ENCODE assay signal across 15 mouse cellular contexts in genomic region chr15:80191585-80192245, GRCm38 (mm10). TPM values are rescaled to one million over a fixed set of nuclear protein-coding genes. Genes with fewer than 3 reads are reported as not detected.
A peak's percentile ranks its signal among the peaks of the same experiment; 100 is the strongest.
DNase-seq lines count a peak whose midpoint lies in the region; ATAC-seq and TF ChIP-seq lines count a peak whose summit lies in the region.
"Had no signal": no experiment of that assay in that cellular context is flagged by ENCODE, and none has a peak within 500 bp of the region (broad histone marks: within the 10 kb centered on the region; RNA-seq: fewer than 3 reads in every experiment).

No protein-coding gene starts in this region.

- intact Hi-C loops in left cerebral cortex, adult 2 months (cut with DNase I), result no loop called here
- intact Hi-C loops in heart, postnatal 36 days (cut with DNase I), result loop anchor here (1.0 kb wide), 1 partner anchor 40 kb away; no protein-coding TSS in a partner anchor

- TF ChIP-seq CTCF in left cerebral cortex, adult 2 months (IDR thresholded peaks at IDR 0.05), result no peak

- no peak for ATAC-seq in liver, embryonic 11.5 days (replicated peaks; ENCODE audit: low FRiP score)
- ATAC-seq in kidney, embryonic 15.5 days (replicated peaks; ENCODE audit: low FRiP score), result peak; percentile 71
- peak; percentile 47; the same call in 1 of the 2 replicates for ATAC-seq in stomach, embryonic 15.5 days (ENCODE audit: insufficient read depth, low FRiP score, low read depth)

- DNase-seq in liver, embryonic 11.5 days (ENCODE audit: low spot score), result no peak
- no peak for DNase-seq in liver
- DNase-seq in ZHBTc4 (ENCODE audit: low read depth, low spot score), result peak; percentile 87
- DNase-seq in midbrain, embryonic 10.5 days (ENCODE audit: low spot score), result no peak
- DNase-seq in left cerebral cortex, adult 2 months (ENCODE audit: extremely low spot score in 1 of 2, low spot score in 2 of 2), result no peak
- no peak for DNase-seq in heart, postnatal 36 days
- DNase-seq: adrenal gland, adult 2 months; cerebellum, adult 9-10 months; heart, adult 11 months; right cerebral cortex, postnatal 14 days had no signal

- H3K4me2 ChIP-seq in liver, embryonic 11.5 days, result peak overlapping the region; percentile 4; the same call in 1 of the 2 replicates
- H3K4me2 ChIP-seq in kidney, embryonic 15.5 days, result no peak overlapping the region
- no peak overlapping the region for H3K4me2 ChIP-seq in stomach, embryonic 15.5 days

- no peak overlapping the region for H3K4me3 ChIP-seq in liver, embryonic 11.5 days (ENCODE audit: low read depth, low read length)
- no peak overlapping the region for H3K4me3 ChIP-seq in kidney, embryonic 15.5 days (replicated peaks)
- no peak overlapping the region for H3K4me3 ChIP-seq in stomach, embryonic 15.5 days (replicated peaks)
- H3K4me3 ChIP-seq in midbrain, embryonic 10.5 days, result no peak overlapping the region
- H3K4me3 ChIP-seq in left cerebral cortex, adult 2 months, result no peak overlapping the region

- no peaks in the 10 kb centered on the region; the same call in none of the 2 replicates for H3K27me3 ChIP-seq in liver, embryonic 11.5 days (replicated peaks; ENCODE audit: control insufficient read depth, insufficient read depth, low read length)
- H3K27me3 ChIP-seq in kidney, embryonic 15.5 days, result no peaks in the 10 kb centered on the region
- no peaks in the 10 kb centered on the region for H3K27me3 ChIP-seq in stomach, embryonic 15.5 days (replicated peaks)
- no peaks in the 10 kb centered on the region for H3K27me3 ChIP-seq in midbrain, embryonic 10.5 days (ENCODE audit: low read depth, poor library complexity, severe bottlenecking)

- peak overlapping the region; percentile 32; the same call in 1 of the 2 replicates for H3K27ac ChIP-seq in liver, embryonic 11.5 days (ENCODE audit: low read depth, low read length)
- peak overlapping the region; percentile 48 for H3K27ac ChIP-seq in kidney, embryonic 15.5 days
- peak overlapping the region; percentile 28; the same call in 1 of the 2 replicates for H3K27ac ChIP-seq in stomach, embryonic 15.5 days
- H3K27ac ChIP-seq in midbrain, embryonic 10.5 days (replicated peaks), result no peak overlapping the region
- H3K27ac ChIP-seq in left cerebral cortex, adult 2 months, result no peak overlapping the region
- H3K27ac ChIP-seq: macrophage had no signal

- H3K9ac ChIP-seq in liver, embryonic 11.5 days (ENCODE audit: low read depth, low read length), result no peak overlapping the region
- H3K9ac ChIP-seq in kidney, embryonic 15.5 days, result no peak overlapping the region
- H3K9ac ChIP-seq in stomach, embryonic 15.5 days, result no peak overlapping the region

- no peaks in the 10 kb centered on the region for H3K36me3 ChIP-seq in liver, embryonic 11.5 days (ENCODE audit: control insufficient read depth, insufficient read depth, low read length)
- H3K36me3 ChIP-seq in kidney, embryonic 15.5 days, result no peaks in the 10 kb centered on the region
- no peaks in the 10 kb centered on the region for H3K36me3 ChIP-seq in stomach, embryonic 15.5 days
- H3K36me3 ChIP-seq in midbrain, embryonic 10.5 days, result no peaks in the 10 kb centered on the region; the same call in 1 of the 2 replicates

- H3K9me3 ChIP-seq in liver, embryonic 11.5 days (ENCODE audit: control insufficient read depth, low read length), result no peaks in the 10 kb centered on the region
- no peaks in the 10 kb centered on the region for H3K9me3 ChIP-seq in kidney, embryonic 15.5 days (replicated peaks)
- no peaks in the 10 kb centered on the region for H3K9me3 ChIP-seq in stomach, embryonic 15.5 days
- H3K9me3 ChIP-seq in midbrain, embryonic 10.5 days (replicated peaks), result no peaks in the 10 kb centered on the region

- 58% methylated on average over 8 of the region's 8 CpGs for WGBS in liver, embryonic 11.5 days
- 50% methylated on average over 8 of the region's 8 CpGs for WGBS in kidney, embryonic 15.5 days
- WGBS in stomach, embryonic 15.5 days, result 68% methylated on average over 8 of the region's 8 CpGs
- WGBS in midbrain, embryonic 10.5 days, result 80% methylated on average over 8 of the region's 8 CpGs

- peaks cover 5% of the 10 kb centered on the region for H3K4me1 ChIP-seq in liver, embryonic 11.5 days (replicated peaks; ENCODE audit: control insufficient read depth, insufficient read depth, low read length)
- H3K4me1 ChIP-seq in kidney, embryonic 15.5 days, result peaks cover 34% of the 10 kb centered on the region
- peaks cover 41% of the 10 kb centered on the region for H3K4me1 ChIP-seq in stomach, embryonic 15.5 days
- peaks cover 19% of the 10 kb centered on the region for H3K4me1 ChIP-seq in midbrain, embryonic 10.5 days

RNA-seq across cellular contexts. Expression of gene Mgat3, which starts 18.2 kb away (rescaled TPM):
- polyA plus RNA-seq in liver, embryonic 11.5 days (2014; fragmentation: Nextera tagmentation; extraction: Ambion mirVana), result 2.5 and 2.7 TPM in 2 replicates
- 6.4 and 7.3 TPM in 2 replicates for polyA plus RNA-seq in kidney, embryonic 15.5 days (2015; fragmentation: Nextera tagmentation; extraction: Ambion mirVana)
- 9.6 and 10.6 TPM in 2 replicates for polyA plus RNA-seq in stomach, embryonic 15.5 days (2015; fragmentation: Nextera tagmentation; extraction: Ambion mirVana)
- 5.9 and 7.8 TPM in 2 replicates for polyA plus RNA-seq in midbrain, embryonic 10.5 days (2016; fragmentation: Nextera tagmentation; extraction: Ambion mirVana)
- total RNA-seq in left cerebral cortex, adult 2 months (2021), result 100 to 1,000 TPM; 119 to 129 TPM
- total RNA-seq in heart, postnatal 36 days (2021), result 1 to 10 TPM; 1.3 to 1.7 TPM
- total RNA-seq: monocyte, adult 5-6 weeks had no signal

RNA-seq across cellular contexts. Expression of gene Mief1, which starts 42.1 kb away (rescaled TPM):
- polyA plus RNA-seq in liver, embryonic 11.5 days (2014; fragmentation: Nextera tagmentation; extraction: Ambion mirVana), result 35.8 and 44.9 TPM in 2 replicates
- 35.3 and 37.6 TPM in 2 replicates for polyA plus RNA-seq in kidney, embryonic 15.5 days (2015; fragmentation: Nextera tagmentation; extraction: Ambion mirVana)
- 28.2 and 32.1 TPM in 2 replicates for polyA plus RNA-seq in stomach, embryonic 15.5 days (2015; fragmentation: Nextera tagmentation; extraction: Ambion mirVana)
- 39.7 and 45.1 TPM in 2 replicates for polyA plus RNA-seq in midbrain, embryonic 10.5 days (2016; fragmentation: Nextera tagmentation; extraction: Ambion mirVana)
- total RNA-seq in left cerebral cortex, adult 2 months (2021), result 10 to 100 TPM; 32.3 to 33.9 TPM
- 10 to 100 TPM; 31.5 to 32.8 TPM for total RNA-seq in heart, postnatal 36 days (2021)

RNA-seq across cellular contexts. Expression of gene AC140267.1, which starts 43.9 kb away (rescaled TPM):
- not detected in 2 replicates for polyA plus RNA-seq in liver, embryonic 11.5 days (2014; fragmentation: Nextera tagmentation; extraction: Ambion mirVana)
- not detected in 2 replicates for polyA plus RNA-seq in kidney, embryonic 15.5 days (2015; fragmentation: Nextera tagmentation; extraction: Ambion mirVana)
- polyA plus RNA-seq in stomach, embryonic 15.5 days (2015; fragmentation: Nextera tagmentation; extraction: Ambion mirVana), result not detected in 2 replicates
- polyA plus RNA-seq in midbrain, embryonic 10.5 days (2016; fragmentation: Nextera tagmentation; extraction: Ambion mirVana), result 5.0 and 6.8 TPM in 2 replicates
- 10 to 100 TPM; 20.0 to 28.1 TPM for total RNA-seq in left cerebral cortex, adult 2 months (2021)
- total RNA-seq in heart, postnatal 36 days (2021), result 10 to 100 TPM; 10.7 to 20.5 TPM
- total RNA-seq: monocyte, adult 5-6 weeks had no signal
- polyA plus RNA-seq: adrenal gland, adult 2 months; liver, embryonic 16.5 days; macrophage had no signal

RNA-seq across cellular contexts. Expression of gene Tab1, which starts 58.8 kb away (rescaled TPM):
- 25.9 and 28.7 TPM in 2 replicates for polyA plus RNA-seq in liver, embryonic 11.5 days (2014; fragmentation: Nextera tagmentation; extraction: Ambion mirVana)
- polyA plus RNA-seq in kidney, embryonic 15.5 days (2015; fragmentation: Nextera tagmentation; extraction: Ambion mirVana), result 34.6 and 39.1 TPM in 2 replicates
- polyA plus RNA-seq in stomach, embryonic 15.5 days (2015; fragmentation: Nextera tagmentation; extraction: Ambion mirVana), result 29.5 and 33.2 TPM in 2 replicates
- polyA plus RNA-seq in midbrain, embryonic 10.5 days (2016; fragmentation: Nextera tagmentation; extraction: Ambion mirVana), result 40.0 and 48.9 TPM in 2 replicates
- total RNA-seq in left cerebral cortex, adult 2 months (2021), result 10 to 100 TPM; 23.7 to 26.4 TPM
- 10 to 100 TPM; 23.4 to 23.8 TPM for total RNA-seq in heart, postnatal 36 days (2021)

Comparison
In these comparisons a context has a peak if more than half of its experiments do, and no peak if none do; other contexts are left out.
1. H3K27ac ChIP-seq: peak in liver, embryonic 11.5 days (single experiment), kidney, embryonic 15.5 days (single experiment) and stomach, embryonic 15.5 days (single experiment); none in midbrain, embryonic 10.5 days (single experiment) and left cerebral cortex, adult 2 months (single experiment).